Mouse (Mus musculus): ENCODE results near the gene Arhgap45.

The Arhgap45 gene

GRCm38 (mm10) chr10:79984195-79984816 lies 32.1 kb upstream of the Arhgap45 start, which contains the start of gene Tmem259:
TSS of gene Tmem259 (minus strand) at chr10:79984330.
- Histone ChIP-seq H3K4me3 (replicated peaks; ENCODE audit: low read length) (peak within 1 kb of the TSS; percentile 86), H3K36me3 (ENCODE audit: insufficient read depth, low read length) (peaks cover 37% of the 10 kb centered on the region), H3K4me1 (replicated peaks; ENCODE audit: low read depth, low read length) (peaks cover 77% of the 10 kb centered on the region), H3K9me3 (ENCODE audit: low read length) (no peaks in the 10 kb centered on the region), H3K27me3 (ENCODE audit: insufficient read depth, low read length) (peaks cover 12% of the 10 kb centered on the region)
- TF ChIP-seq CTCF (conservative IDR thresholded peaks at IDR 0.05; ENCODE audit: low read length) (peak; percentile 31), NANOG (IDR thresholded peaks at IDR 0.05; ENCODE audit: borderline replicate concordance, low read length) (no peak), POU5F1 (IDR thresholded peaks at IDR 0.05; ENCODE audit: borderline replicate concordance, low read length) (no peak)

GRCm38 (mm10) chr10:79984871-79985270 lies 31.6 kb upstream of the Arhgap45 start:
- peaks cover 18% of the 10 kb centered on the region for H3K27me3 ChIP-seq (ENCODE audit: insufficient read depth, low read length)
- TF ChIP-seq NANOG (IDR thresholded peaks at IDR 0.05; ENCODE audit: borderline replicate concordance, low read length) (no peak), POU5F1 (IDR thresholded peaks at IDR 0.05; ENCODE audit: borderline replicate concordance, low read length) (no peak), CTCF (conservative IDR thresholded peaks at IDR 0.05; ENCODE audit: low read length) (no peak)
- H3K36me3 ChIP-seq (ENCODE audit: insufficient read depth, low read length), result peaks cover 31% of the 10 kb centered on the region
- peaks cover 77% of the 10 kb centered on the region for H3K4me1 ChIP-seq (replicated peaks; ENCODE audit: low read depth, low read length)
- H3K4me3 ChIP-seq (replicated peaks; ENCODE audit: low read length), result peak overlapping the region; percentile 86
- no peaks in the 10 kb centered on the region for H3K9me3 ChIP-seq (ENCODE audit: low read length)

GRCm38 (mm10) chr10:79985334-79986231 lies 30.9 kb upstream of the Arhgap45 start:
- Histone ChIP-seq H3K4me1 (replicated peaks; ENCODE audit: low read depth, low read length) (peaks cover 76% of the 10 kb centered on the region), H3K36me3 (ENCODE audit: insufficient read depth, low read length) (peaks cover 24% of the 10 kb centered on the region), H3K4me3 (replicated peaks; ENCODE audit: low read length) (peak overlapping the region; percentile 86), H3K9me3 (ENCODE audit: low read length) (no peaks in the 10 kb centered on the region), H3K27me3 (ENCODE audit: insufficient read depth, low read length) (peaks cover 22% of the 10 kb centered on the region)
- TF ChIP-seq NANOG (IDR thresholded peaks at IDR 0.05; ENCODE audit: borderline replicate concordance, low read length) (no peak), POU5F1 (IDR thresholded peaks at IDR 0.05; ENCODE audit: borderline replicate concordance, low read length) (no peak), CTCF (conservative IDR thresholded peaks at IDR 0.05; ENCODE audit: low read length) (no peak)

GRCm38 (mm10) chr10:79986232-79986878 lies 30.1 kb upstream of the Arhgap45 start:
- H3K9me3 ChIP-seq (ENCODE audit: low read length), result no peaks in the 10 kb centered on the region
- H3K36me3 ChIP-seq (ENCODE audit: insufficient read depth, low read length), result peaks cover 20% of the 10 kb centered on the region
- peak overlapping the region; percentile 86 for H3K4me3 ChIP-seq (replicated peaks; ENCODE audit: low read length)
- H3K27me3 ChIP-seq (ENCODE audit: insufficient read depth, low read length), result peaks cover 22% of the 10 kb centered on the region
- TF ChIP-seq POU5F1 (IDR thresholded peaks at IDR 0.05; ENCODE audit: borderline replicate concordance, low read length) (no peak), NANOG (IDR thresholded peaks at IDR 0.05; ENCODE audit: borderline replicate concordance, low read length) (no peak), CTCF (conservative IDR thresholded peaks at IDR 0.05; ENCODE audit: low read length) (no peak)
- peaks cover 76% of the 10 kb centered on the region for H3K4me1 ChIP-seq (replicated peaks; ENCODE audit: low read depth, low read length)

GRCm38 (mm10) chr10:79986963-79987362 lies 29.5 kb upstream of the Arhgap45 start:
- Histone ChIP-seq H3K9me3 (ENCODE audit: low read length) (peaks cover 5% of the 10 kb centered on the region), H3K36me3 (ENCODE audit: insufficient read depth, low read length) (peaks cover 20% of the 10 kb centered on the region), H3K4me3 (replicated peaks; ENCODE audit: low read length) (peak overlapping the region; percentile 86), H3K4me1 (replicated peaks; ENCODE audit: low read depth, low read length) (peaks cover 71% of the 10 kb centered on the region), H3K27me3 (ENCODE audit: insufficient read depth, low read length) (peaks cover 22% of the 10 kb centered on the region)
- peak; percentile 98 for TF ChIP-seq CTCF (conservative IDR thresholded peaks at IDR 0.05; ENCODE audit: low read length)
- TF ChIP-seq NANOG (IDR thresholded peaks at IDR 0.05; ENCODE audit: borderline replicate concordance, low read length), result no peak

- peaks cover 22% of the 10 kb centered on the region for H3K36me3 ChIP-seq (ENCODE audit: insufficient read depth, low read length)
- peaks cover 67% of the 10 kb centered on the region for H3K4me1 ChIP-seq (replicated peaks; ENCODE audit: low read depth, low read length)
- TF ChIP-seq POU5F1 (IDR thresholded peaks at IDR 0.05; ENCODE audit: borderline replicate concordance, low read length), result no peak
- TF ChIP-seq NANOG (IDR thresholded peaks at IDR 0.05; ENCODE audit: borderline replicate concordance, low read length), result no peak
- TF ChIP-seq CTCF (conservative IDR thresholded peaks at IDR 0.05; ENCODE audit: low read length), result no peak
- peak overlapping the region; percentile 86 for H3K4me3 ChIP-seq (replicated peaks; ENCODE audit: low read length)
- peaks cover 5% of the 10 kb centered on the region for H3K9me3 ChIP-seq (ENCODE audit: low read length)
- H3K27me3 ChIP-seq (ENCODE audit: insufficient read depth, low read length), result peaks cover 22% of the 10 kb centered on the region
These were observed 28.5 kb upstream of the Arhgap45 start for GRCm38 (mm10) chr10:79987771-79988505.

- peak within 1 kb of the TSS; percentile 86 for H3K4me3 ChIP-seq (replicated peaks; ENCODE audit: low read length)
- H3K9me3 ChIP-seq (ENCODE audit: low read length), result peaks cover 5% of the 10 kb centered on the region
- TF ChIP-seq NANOG (IDR thresholded peaks at IDR 0.05; ENCODE audit: borderline replicate concordance, low read length) (no peak), CTCF (conservative IDR thresholded peaks at IDR 0.05; ENCODE audit: low read length) (no peak), POU5F1 (IDR thresholded peaks at IDR 0.05; ENCODE audit: borderline replicate concordance, low read length) (no peak)
- H3K36me3 ChIP-seq (ENCODE audit: insufficient read depth, low read length), result peaks cover 27% of the 10 kb centered on the region
- peaks cover 22% of the 10 kb centered on the region for H3K27me3 ChIP-seq (ENCODE audit: insufficient read depth, low read length)
- H3K4me1 ChIP-seq (replicated peaks; ENCODE audit: low read depth, low read length), result peaks cover 60% of the 10 kb centered on the region
These were observed 27.8 kb upstream of the Arhgap45 start, which contains the start of gene Cnn2 for GRCm38 (mm10) chr10:79988506-79989271. TSS of gene Cnn2 (plus strand) at chr10:79988584.
